Mouse (Mus musculus) neural tube, embryonic 14.5 days (tissue): ENCODE results near the gene Tctex1d2. TPM values are rescaled to one million over a fixed set of nuclear protein-coding genes. Genes with fewer than 3 reads are reported as not detected.

Source experiments
- ATAC-seq: fragments of 200-750 bp; cut with Nextera tagmentation; 2 replicates; pipeline ENCODE4 v1.8.0; 2017; ENCODE audit warnings: low read depth, mild to moderate bottlenecking, moderate TSS enrichment, moderate library complexity
- H3K27ac ChIP-seq: fragments of 300-500 bp; sonication (generic); 2 replicates; pipeline ENCODE4 v1.5.1; 2014; ENCODE audit warnings: low read depth, mild to moderate bottlenecking, control low read depth, low read length, moderate library complexity, mixed read lengths
- H3K27me3 ChIP-seq: fragments of 300-500 bp; sonication (generic); 2 replicates; pipeline ENCODE4 v1.6.1; 2014; ENCODE audit warnings: low read length; ENCODE audit not compliant: control insufficient read depth, insufficient read depth
- H3K36me3 ChIP-seq: fragments of 300-500 bp; sonication (generic); 2 replicates; pipeline ENCODE4 v1.6.1; 2014; ENCODE audit warnings: low read length, mixed read lengths; ENCODE audit not compliant: control insufficient read depth, insufficient read depth
- H3K4me1 ChIP-seq: fragments of 300-500 bp; sonication (generic); 2 replicates; pipeline ENCODE4 v1.6.1; 2014; ENCODE audit warnings: low read length; ENCODE audit not compliant: control insufficient read depth, insufficient read depth
- H3K4me2 ChIP-seq: fragments of 300-500 bp; sonication (generic); 2 replicates; pipeline ENCODE4 v1.6.1; 2014; ENCODE audit warnings: mild to moderate bottlenecking, low read depth, low read length, control low read depth
- H3K4me3 ChIP-seq: fragments of 300-500 bp; sonication (generic); 2 replicates; pipeline ENCODE4 v1.5.1; 2014; ENCODE audit warnings: low read depth, low read length, control low read depth, mixed read lengths
- H3K9ac ChIP-seq: fragments of 300-500 bp; sonication (generic); replicated peaks from 2 replicates; pipeline ENCODE4 v1.6.1; 2014; ENCODE audit warnings: low read depth, mild to moderate bottlenecking, control low read depth, low read length, mixed read lengths
- H3K9me3 ChIP-seq: fragments of 300-500 bp; sonication (generic); 2 replicates; pipeline ENCODE4 v1.6.1; 2016; ENCODE audit warnings: low read length; ENCODE audit not compliant: control insufficient read depth
- WGBS: fragments of 180-500 bp; shearing (Covaris S2); extraction: QIAGEN DNeasy Blood & Tissue Kit; methylation state at CpG from one replicate; pipeline ENCODE4 v1.1.7; 2014; 5-methylcytosine and 5-hydroxymethylcytosine counted together
- polyA plus RNA-seq: library from polyadenylated mRNA; unstranded; fragments of >200 nt; fragmentation: Nextera tagmentation; extraction: Ambion mirVana; gene quantifications from 2 replicates; pipeline ENCODE4 v1.2.1, GENCODE M21; 2014

The Tctex1d2 gene
- polyA plus RNA-seq, 1 experiment from 2014 or later: 41.2 TPM

DNA sequence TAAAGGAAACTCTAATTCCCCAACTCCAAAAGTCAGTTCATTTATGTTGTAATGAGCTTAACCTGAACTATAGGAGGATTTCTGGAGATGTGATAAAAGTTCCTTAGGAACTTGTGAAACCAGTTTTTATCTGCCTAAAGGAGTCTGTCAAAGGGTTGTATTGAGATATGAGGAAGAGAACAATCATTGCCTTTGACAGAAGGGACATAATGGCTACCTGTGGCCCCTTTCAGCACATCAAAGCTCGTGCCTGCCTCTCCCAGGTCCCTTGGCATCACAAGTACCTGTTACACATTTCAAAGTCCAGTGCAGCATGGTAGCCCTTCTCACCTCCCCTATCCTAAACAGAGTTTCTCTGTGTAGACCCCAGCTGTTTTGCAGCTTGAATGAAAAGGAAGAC is 2.0 kb upstream of the Tctex1d2 start:
- no peak overlapping the region for H3K27ac ChIP-seq
- 52% methylated on average over 1 of the region's 1 CpGs for WGBS
- ATAC-seq: no peak
- H3K27me3 ChIP-seq: no peaks in the 10 kb centered on the region
- H3K4me3 ChIP-seq: no peak overlapping the region
- no peaks in the 10 kb centered on the region for H3K9me3 ChIP-seq
- H3K9ac ChIP-seq: no peak overlapping the region
- no peak overlapping the region for H3K4me2 ChIP-seq
- H3K4me1 ChIP-seq: 0 out of 2 replicates have a peak, but pooled peaks cover 5% of the 10 kb centered on the region
- no peaks in the 10 kb centered on the region for H3K36me3 ChIP-seq

DNA sequence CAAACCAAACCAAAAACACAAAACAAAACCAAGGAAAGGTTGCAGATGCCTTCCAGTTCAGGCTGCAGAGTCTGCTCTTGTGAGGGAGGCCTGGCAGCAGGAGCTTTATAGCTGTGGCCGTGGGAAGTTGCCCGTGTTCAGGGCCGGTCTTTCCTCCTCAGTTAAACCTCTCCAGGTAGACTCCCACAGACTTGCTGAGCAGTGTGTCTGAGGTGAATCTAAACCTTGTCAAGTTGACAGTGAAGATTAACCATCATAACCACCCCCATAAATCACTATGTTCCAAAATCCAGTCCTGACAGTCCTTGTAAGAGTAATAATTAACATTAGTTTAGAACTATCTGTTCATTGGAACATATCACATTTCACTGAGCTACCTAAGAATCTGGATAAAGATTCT is 8.0 kb downstream of the Tctex1d2 start:
- WGBS: 76% methylated on average over 3 of the region's 3 CpGs
- Histone ChIP-seq H3K9ac (no peak overlapping the region), H3K27ac (no peak overlapping the region), H3K4me3 (no peak overlapping the region), H3K36me3 (no peaks in the 10 kb centered on the region), H3K9me3 (no peaks in the 10 kb centered on the region), H3K4me2 (no peak overlapping the region), H3K4me1 (peaks cover 13% of the 10 kb centered on the region), H3K27me3 (no peaks in the 10 kb centered on the region)
- no peak for ATAC-seq

DNA sequence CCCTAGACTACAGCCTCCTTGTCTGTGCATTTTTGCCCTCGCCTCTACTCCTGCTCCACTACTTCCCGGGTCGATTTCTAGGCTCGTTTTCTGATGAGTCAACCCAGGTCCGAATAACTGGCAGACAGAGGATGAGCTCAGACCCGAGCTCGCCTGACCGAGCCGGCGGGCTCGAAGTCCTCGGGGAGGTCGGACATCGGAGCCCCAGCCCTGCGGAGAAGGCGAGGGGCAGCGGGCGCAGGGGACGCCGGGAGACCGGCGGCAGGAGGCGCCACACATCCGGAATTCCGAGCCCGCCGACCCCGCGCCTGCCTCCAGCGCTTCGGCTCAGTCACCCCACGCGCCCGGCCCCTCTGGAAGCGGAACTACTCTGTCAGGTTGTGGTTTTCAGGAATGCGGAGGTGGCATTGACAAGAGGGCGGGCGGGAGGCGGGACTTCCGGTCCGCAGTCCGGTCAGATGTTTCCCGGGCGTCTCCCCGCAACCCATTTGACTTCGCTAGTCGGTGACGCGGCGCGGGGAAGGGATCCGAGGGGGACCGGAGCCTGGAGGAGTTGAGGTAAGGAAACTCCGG is 11.1 kb downstream of the Tctex1d2 start, which contains the start of gene Pcyt1a:
Gene Pcyt1a (plus strand): TSS at position 448 of the 573 bp plus-strand sequence.
- peak within 1 kb of the TSS; percentile 92 for H3K27ac ChIP-seq
- peak within 1 kb of the TSS; percentile 74 for H3K4me3 ChIP-seq
- H3K36me3 ChIP-seq: no peaks in the 10 kb centered on the region
- peak within 1 kb of the TSS; percentile 88 for H3K9ac ChIP-seq
- peak within 1 kb of the TSS; percentile 75 for H3K4me2 ChIP-seq
- no peaks in the 10 kb centered on the region for H3K9me3 ChIP-seq
- H3K27me3 ChIP-seq: no peaks in the 10 kb centered on the region
- 0% methylated on average over 54 of the region's 54 CpGs for WGBS
- H3K4me1 ChIP-seq: peaks cover 13% of the 10 kb centered on the region
- ATAC-seq: peak; percentile 98

- peak overlapping the region; percentile 74 for H3K4me3 ChIP-seq
- WGBS: 2% methylated on average over 28 of the region's 28 CpGs
- H3K4me2 ChIP-seq: peak overlapping the region; percentile 75
- H3K27me3 ChIP-seq: no peaks in the 10 kb centered on the region
- H3K36me3 ChIP-seq: no peaks in the 10 kb centered on the region
- H3K9me3 ChIP-seq: no peaks in the 10 kb centered on the region
- ATAC-seq: peak; percentile 70
- peaks cover 13% of the 10 kb centered on the region for H3K4me1 ChIP-seq
- H3K27ac ChIP-seq: peak overlapping the region; percentile 92
- peak overlapping the region; percentile 88 for H3K9ac ChIP-seq
Measured at GRCm38 (mm10) chr16:32431047-32431591, 11.6 kb downstream of the Tctex1d2 start.

DNA sequence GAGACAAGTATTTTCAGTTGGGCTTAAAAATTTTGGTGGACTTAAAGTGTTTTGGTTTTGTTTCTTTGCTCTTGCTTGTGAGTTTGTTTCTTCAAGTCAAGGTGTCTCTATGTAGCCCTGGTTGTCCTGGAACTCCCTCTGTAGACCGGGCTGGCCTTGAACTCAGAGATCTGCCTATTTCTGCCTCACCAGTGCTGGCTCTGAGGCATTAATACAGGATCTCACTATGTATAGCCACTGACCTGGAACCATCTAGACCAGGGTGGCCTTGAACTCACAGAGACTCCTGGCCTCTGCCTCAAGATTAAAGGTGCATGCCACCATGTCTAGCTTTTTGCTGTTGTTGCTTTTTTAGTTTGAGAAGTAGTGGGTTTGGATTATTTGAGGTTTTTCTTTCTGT is 12.4 kb downstream of the Tctex1d2 start:
- no peak overlapping the region for H3K9ac ChIP-seq
- no peaks in the 10 kb centered on the region for H3K36me3 ChIP-seq
- peak overlapping the region; percentile 74; the same call in 1 of the 2 replicates for H3K4me3 ChIP-seq
- no peak for ATAC-seq
- H3K4me1 ChIP-seq: peaks cover 13% of the 10 kb centered on the region
- peak overlapping the region; percentile 75 for H3K4me2 ChIP-seq
- no peaks in the 10 kb centered on the region for H3K27me3 ChIP-seq
- H3K27ac ChIP-seq: no peak overlapping the region
- no peaks in the 10 kb centered on the region for H3K9me3 ChIP-seq
- 90% methylated on average over 1 of the region's 1 CpGs for WGBS

GRCm38 (mm10) chr16:32433138-32433537 is 13.6 kb downstream of the Tctex1d2 start:
- WGBS: 92% methylated on average over 2 of the region's 2 CpGs
- ATAC-seq: no peak
- Histone ChIP-seq H3K4me2 (no peak overlapping the region), H3K27ac (no peak overlapping the region), H3K4me1 (peaks cover 13% of the 10 kb centered on the region), H3K9ac (no peak overlapping the region), H3K4me3 (no peak overlapping the region), H3K9me3 (no peaks in the 10 kb centered on the region), H3K27me3 (no peaks in the 10 kb centered on the region), H3K36me3 (no peaks in the 10 kb centered on the region)

- no peak overlapping the region for H3K9ac ChIP-seq
- no peak overlapping the region for H3K27ac ChIP-seq
- WGBS: 66% methylated on average over 6 of the region's 6 CpGs
- no peak overlapping the region for H3K4me2 ChIP-seq
- no peaks in the 10 kb centered on the region for H3K36me3 ChIP-seq
- H3K9me3 ChIP-seq: no peaks in the 10 kb centered on the region
- ATAC-seq: no peak
- peaks cover 13% of the 10 kb centered on the region for H3K4me1 ChIP-seq
- H3K4me3 ChIP-seq: no peak overlapping the region
- no peaks in the 10 kb centered on the region for H3K27me3 ChIP-seq
Measured at GRCm38 (mm10) chr16:32434066-32434465, 14.6 kb downstream of the Tctex1d2 start.

DNA sequence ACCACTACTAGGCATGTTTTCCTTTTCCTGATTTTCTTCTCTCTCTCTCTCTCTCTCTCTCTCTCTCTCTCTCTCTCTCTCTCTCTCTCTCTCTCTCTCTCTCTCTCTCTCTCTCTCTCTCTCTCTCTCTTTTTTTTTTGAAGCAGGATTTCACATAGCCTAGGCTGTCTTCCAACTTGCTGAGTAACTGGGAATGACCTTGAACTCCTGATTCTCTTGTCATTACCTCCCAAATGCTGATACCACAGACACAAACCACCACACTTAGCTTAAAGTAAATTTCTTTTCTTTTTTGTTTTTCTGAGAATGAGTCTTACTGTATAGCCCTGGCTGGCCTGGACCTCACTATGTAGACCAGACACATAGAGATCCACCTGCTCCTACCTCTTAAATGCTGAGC is 15.2 kb downstream of the Tctex1d2 start:
- no peak overlapping the region for H3K9ac ChIP-seq
- H3K27me3 ChIP-seq: no peaks in the 10 kb centered on the region
- no peak overlapping the region for H3K4me3 ChIP-seq
- peaks cover 11% of the 10 kb centered on the region for H3K4me1 ChIP-seq
- no peaks in the 10 kb centered on the region for H3K36me3 ChIP-seq
- H3K4me2 ChIP-seq: no peak overlapping the region
- no peaks in the 10 kb centered on the region for H3K9me3 ChIP-seq
- ATAC-seq: no peak
- H3K27ac ChIP-seq: no peak overlapping the region

GRCm38 (mm10) chr16:32436657-32437056 is 17.2 kb downstream of the Tctex1d2 start:
- no peak for ATAC-seq
- Histone ChIP-seq H3K9ac (no peak overlapping the region), H3K4me1 (peaks cover 5% of the 10 kb centered on the region), H3K27ac (no peak overlapping the region), H3K27me3 (no peaks in the 10 kb centered on the region), H3K9me3 (no peaks in the 10 kb centered on the region), H3K36me3 (no peaks in the 10 kb centered on the region), H3K4me2 (no peak overlapping the region), H3K4me3 (no peak overlapping the region)
- WGBS: 82% methylated on average over 1 of the region's 1 CpGs
